Mouse (Mus musculus): ENCODE data around the gene Pip4k2a.

The Pip4k2a gene

DNA sequence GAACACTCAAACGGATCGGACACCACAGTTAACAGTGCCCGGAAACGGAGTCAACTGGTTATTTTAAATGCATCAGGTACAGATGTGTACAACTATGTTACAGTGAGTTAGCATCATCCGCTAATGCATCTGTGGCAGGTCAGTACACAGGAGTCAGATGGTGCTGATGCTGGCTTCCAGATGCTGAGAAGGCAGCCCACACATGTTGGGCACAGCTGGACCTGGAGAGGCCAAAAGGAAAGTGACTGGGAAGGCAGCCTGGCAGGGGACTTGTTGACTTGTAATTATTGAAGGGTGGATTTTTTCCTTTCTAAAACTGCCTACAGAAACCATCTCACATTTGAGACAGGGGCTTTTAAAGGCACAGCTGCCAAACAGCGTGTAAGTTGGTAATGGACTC is 155.4 kb downstream of the Pip4k2a start:
- DNase-seq (ENCODE audit: low read depth, low spot score) = no peak

- no peak for DNase-seq (ENCODE audit: low read depth, low spot score)
Observed at GRCm38 (mm10) chr2:18841051-18841450, 156.9 kb downstream of the Pip4k2a start.

- DNase-seq (ENCODE audit: low read depth, low spot score) = no peak
Observed at GRCm38 (mm10) chr2:18839532-18839931, 158.4 kb downstream of the Pip4k2a start.

- no peak for DNase-seq (ENCODE audit: low read depth, low spot score)
Observed at GRCm38 (mm10) chr2:18835266-18835908, 162.5 kb downstream of the Pip4k2a start.

- no peak for DNase-seq (ENCODE audit: low read depth, low spot score)
Observed at GRCm38 (mm10) chr2:18833024-18833590, 164.8 kb downstream of the Pip4k2a start.

GRCm38 (mm10) chr2:18831031-18831774 is 166.7 kb downstream of the Pip4k2a start:
- DNase-seq (ENCODE audit: low read depth, low spot score) = no peak

GRCm38 (mm10) chr2:18822711-18823110 is 175.2 kb downstream of the Pip4k2a start:
- DNase-seq (ENCODE audit: low read depth, low spot score) = no peak

DNA sequence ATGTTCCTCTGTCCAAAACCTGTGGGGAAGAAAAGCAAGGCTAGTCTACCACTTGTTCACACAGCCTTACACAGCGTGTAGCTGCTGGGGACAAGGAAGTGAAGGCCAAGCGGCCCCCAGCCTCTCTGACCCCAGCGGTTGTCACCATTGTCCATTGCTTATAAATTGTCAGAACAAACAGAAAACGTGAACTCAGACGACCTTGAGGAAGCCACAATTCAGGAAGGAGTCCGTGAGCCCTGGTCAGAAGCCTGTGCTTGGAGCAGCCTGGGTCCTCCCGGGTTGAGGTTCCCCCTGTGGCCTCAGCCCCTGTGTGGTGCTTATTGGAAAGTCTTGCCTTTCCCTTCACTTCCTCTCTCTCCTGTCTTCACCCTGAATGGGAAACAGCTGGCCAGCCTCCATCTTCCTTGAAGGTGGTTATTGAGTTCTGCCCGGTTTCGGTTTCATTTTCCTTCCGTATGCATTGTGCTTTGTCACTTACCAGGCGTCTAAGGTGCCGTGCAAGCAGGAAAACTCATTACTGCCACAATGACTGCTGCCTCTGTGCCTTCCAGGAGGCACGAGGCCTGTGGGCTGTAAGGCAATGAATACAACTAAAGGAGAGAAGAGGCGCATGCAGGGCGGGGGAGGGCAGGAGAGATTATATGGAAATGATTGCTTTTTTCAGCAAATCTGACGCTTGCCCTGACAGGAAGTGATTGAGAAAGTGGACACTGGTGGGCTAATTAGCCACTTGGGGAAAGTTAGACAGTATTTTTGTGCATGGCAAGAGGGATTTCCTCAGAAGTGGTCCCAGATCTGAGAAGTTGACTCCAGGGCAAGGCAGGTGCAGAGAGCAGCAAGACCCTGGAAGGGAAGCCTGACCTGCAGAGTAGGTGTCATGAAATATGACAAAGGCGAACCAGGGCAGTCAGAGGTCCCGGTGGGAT is 176.2 kb downstream of the Pip4k2a start:
- peak; percentile 69 for DNase-seq (ENCODE audit: low read depth, low spot score)

DNA sequence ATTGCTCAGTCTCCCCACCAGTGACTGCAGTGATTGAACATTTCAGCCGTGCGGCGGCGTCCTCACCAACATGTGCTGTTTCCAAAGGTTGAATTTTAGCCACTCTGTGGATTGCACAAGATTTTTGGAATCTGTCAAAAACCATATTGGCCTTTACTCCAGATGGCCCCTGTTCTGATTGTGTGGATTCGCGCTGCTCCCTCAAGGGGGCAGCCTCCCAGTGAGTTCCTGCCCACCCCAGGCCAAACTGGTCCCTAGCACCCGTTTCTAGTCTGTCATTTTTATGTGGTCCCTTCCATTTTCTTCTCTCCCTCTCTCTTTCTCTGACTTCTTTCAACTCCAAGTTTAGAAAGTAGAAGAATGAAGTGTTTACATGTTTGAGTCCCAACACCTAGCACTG is 178.4 kb downstream of the Pip4k2a start:
- DNase-seq (ENCODE audit: low read depth, low spot score) = no peak

GRCm38 (mm10) chr2:18816036-18816435 is 181.9 kb downstream of the Pip4k2a start:
- no peak for DNase-seq (ENCODE audit: low read depth, low spot score)

DNA sequence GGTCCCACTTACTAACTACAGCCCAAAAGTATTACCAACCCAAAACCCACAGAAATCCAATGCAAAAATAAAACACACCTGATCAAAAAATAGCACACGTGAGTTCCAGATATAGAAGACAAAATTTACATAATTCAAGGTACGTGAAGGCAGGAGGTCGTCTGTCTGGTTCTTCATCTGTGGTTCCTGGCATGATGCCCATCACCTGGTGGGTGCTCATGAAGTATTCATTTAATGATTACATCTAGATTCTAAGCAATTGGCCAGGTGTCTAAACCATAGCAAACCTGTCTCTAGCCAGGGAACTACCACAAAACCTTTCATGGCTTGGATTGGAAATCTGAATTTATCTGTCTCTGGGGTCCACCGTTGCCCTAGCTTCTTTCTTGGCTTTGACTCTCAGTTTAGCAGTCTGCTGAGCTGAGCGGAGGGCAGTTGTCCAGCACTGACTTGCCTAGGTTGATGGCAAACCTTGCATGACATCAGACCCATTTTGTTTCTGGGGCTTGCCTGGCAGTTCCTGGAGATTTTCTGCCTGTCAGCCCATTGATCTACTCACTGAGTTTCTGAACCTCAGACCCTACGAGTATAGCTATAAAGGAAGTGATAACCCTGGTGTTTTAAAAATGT is 182.5 kb downstream of the Pip4k2a start:
- DNase-seq (ENCODE audit: low read depth, low spot score) = no peak

DNA sequence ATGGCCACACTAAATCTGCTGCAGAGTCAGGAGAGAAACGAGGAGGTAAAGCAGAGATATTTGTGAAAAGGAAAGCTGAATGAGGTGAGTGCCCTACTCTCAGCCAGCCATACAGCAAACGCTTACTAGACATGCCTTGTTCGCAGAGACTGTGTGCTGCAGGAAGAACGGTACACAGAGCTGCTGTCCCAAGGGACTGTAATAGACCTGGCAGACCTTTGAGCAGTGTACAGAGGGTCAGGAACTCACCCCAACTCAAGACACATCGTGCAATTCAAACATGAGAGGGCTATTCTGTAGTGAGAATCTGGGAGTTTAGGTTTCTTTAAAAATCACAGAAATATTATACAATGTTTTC is 183.5 kb downstream of the Pip4k2a start:
- no peak for DNase-seq (ENCODE audit: low read depth, low spot score)

DNA sequence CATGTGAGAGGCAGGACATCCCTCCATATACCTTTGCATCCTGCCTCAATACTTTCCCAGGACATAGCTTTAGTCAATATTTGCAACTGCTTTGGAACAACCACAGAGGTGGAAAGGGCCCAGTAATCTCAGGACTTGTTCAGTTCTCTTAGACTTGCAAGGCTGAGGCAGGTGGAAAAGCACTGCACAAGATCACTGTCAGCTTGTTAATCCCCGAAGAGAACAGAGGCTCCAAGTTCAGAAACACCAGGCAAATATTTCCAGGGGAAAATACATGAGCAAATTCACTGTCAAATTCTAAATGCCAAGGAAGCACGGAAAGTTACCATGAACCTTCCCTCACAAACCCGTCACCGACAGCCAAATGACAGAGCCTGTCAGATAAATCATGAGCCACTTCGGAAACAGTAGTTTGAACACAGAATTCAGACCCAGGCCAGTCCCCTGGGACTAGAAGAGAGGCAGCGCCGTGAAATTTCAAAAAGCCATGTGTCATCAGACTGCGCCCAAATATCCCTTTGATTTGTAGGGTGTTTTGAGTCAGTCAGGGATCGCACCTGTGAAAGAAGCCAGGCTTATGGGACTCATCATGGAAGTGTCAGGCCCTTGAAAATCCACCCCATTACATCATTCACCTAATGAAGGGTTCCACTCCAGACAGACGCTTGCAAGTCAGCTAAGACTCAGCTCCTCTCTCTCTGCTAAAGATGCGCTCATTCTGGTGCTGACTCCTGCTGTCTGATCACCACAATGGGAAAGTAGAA is 184.1 kb downstream of the Pip4k2a start:
- DNase-seq (ENCODE audit: low read depth, low spot score) = no peak

DNA sequence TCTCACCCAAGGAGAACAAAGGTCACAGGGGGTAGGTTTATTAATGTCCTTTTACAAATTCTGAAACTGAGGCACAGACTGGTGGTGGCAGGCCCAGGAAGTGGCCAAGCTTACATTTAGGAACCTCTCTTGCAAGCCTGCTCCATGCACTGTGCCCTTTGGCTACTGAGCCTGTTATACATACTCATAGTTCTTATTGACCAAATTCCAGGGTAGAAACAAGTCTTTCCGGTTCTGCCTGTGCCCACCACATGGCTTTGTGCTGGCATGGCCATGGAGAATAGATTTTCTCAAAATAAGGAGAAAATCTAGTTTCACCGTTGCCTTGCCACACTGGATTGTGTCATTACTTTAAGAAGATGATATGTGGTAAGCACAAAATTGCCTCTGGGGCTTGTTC is 190.0 kb downstream of the Pip4k2a start:
- DNase-seq (ENCODE audit: low read depth, low spot score) = peak; percentile 3

- DNase-seq (ENCODE audit: low read depth, low spot score) = no peak
Observed at GRCm38 (mm10) chr2:18801281-18801862, 196.6 kb downstream of the Pip4k2a start.

DNA sequence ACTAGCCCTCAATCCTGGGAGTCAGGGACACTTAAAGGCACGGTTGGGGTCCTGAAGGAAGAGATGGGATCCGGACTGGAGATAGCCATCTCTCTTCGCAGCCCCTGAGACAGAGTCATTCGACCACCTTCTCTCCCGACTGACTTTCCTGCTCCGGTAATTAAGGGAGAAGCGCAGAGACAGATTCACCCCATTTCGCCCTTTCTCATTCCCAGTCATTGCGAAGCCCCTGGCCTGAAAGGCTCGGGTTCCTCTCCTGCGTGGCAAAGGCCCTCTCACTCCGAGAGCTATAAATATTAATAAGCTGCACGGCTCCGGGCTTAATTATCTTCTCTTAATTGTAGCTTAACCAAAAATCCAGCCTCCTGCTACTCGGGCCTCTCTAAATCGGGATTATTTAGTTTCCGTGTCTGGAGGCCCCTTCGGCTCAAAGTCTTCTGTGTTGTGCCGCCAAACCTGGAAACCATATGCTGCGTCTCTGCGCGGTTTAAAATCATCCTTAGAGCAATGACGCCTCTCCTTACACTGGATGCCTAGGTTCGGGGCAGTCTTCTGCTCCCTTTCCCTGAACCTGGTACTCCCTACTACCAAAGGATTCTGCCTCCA is 197.2 kb downstream of the Pip4k2a start:
- DNase-seq (ENCODE audit: low read depth, low spot score) = no peak

DNA sequence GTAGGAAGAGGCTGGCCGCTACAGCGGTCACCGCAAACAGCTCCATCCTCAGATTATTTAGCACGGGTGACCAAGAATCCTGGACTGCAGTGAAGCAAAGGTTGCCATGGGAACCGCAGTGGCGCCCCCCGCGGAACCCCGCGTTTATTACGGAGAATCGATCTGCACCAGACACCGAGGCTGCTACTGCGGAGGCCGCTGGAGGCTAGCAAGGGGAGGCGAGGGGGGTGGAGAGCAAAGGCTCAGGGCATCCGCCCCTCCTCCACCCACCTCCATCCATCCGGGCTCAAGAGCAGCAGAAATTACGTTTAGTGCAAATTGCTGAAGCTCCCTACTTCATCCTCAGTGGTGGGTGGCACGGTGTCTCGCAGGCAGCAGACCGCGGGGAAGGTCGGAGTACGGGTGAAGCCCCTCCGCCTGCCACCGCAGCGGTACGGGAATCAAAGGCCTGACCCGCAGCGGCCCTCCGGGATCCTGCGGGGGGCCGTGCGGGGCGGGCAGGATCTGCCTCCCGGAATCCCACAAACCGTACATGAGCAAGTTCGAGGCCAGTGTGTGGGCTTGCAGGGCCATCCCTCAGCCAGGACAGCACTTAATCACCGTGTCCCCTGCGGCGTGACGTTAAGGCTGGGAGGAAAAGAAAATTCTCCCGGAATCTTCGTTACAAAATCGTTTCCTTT is 197.8 kb downstream of the Pip4k2a start:
- DNase-seq (ENCODE audit: low read depth, low spot score) = no peak

- no peak for DNase-seq (ENCODE audit: low read depth, low spot score)
Observed at GRCm38 (mm10) chr2:18799265-18799965, 198.5 kb downstream of the Pip4k2a start.

GRCm38 (mm10) chr2:18797776-18798175 is 200.2 kb downstream of the Pip4k2a start:
- no peak for DNase-seq (ENCODE audit: low read depth, low spot score)
